Mouse (Mus musculus) small intestine, adult 2 months (tissue): ENCODE measurements at regions not wholly inside any gene's neighbourhood (a gene's known extent, or its start where the extent isn't known, plus 50 kb on each side); places are given as distances from the start of the nearest gene placed in this dataset.

Source experiments
- CTCF ChIP-seq: fragments of 200-500 bp; IDR thresholded peaks from 2 replicates; pipeline ENCODE4 v1.5.1; 2012; ENCODE audit warnings: low read depth, mild to moderate bottlenecking, control low read depth, inconsistent platforms, low read length, moderate library complexity, mixed read lengths; ENCODE audit not compliant: insufficient replicate concordance, insufficient read length; ENCODE audit errors: extremely low read depth
- POLR2A ChIP-seq: fragments of 200-500 bp; IDR thresholded peaks from 2 replicates; pipeline ENCODE4 v1.6.1; 2012; ENCODE audit warnings: low read depth, mild to moderate bottlenecking, control low read depth, inconsistent platforms, low read length, moderate library complexity

DNA sequence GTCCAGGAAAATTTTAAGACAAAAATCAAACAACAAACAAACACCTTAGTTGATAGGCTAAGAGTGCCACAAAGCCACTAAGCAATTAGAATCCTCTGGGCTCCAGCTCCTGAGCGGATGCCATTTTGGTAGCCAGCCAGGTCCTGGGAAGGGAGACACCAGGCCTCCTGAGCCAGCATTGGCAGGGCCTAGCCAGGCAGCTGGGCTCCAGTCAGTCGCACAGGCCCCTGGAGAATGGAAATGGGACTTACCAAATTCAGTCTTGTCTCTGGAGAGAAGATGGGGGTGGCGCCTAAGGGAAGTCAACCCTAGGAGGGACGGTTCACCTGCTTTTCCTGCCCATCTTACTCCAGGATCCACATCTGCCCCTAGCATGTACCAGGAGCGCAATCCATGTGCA lies 54.3 kb downstream of the Fam43a start:
- TF ChIP-seq CTCF (no peak), POLR2A (no peak)
